ENCODE assay signal across 33 mouse cellular contexts in genomic region chr11:21988398-21988946, GRCm38 (mm10). TPM values are rescaled to one million over a fixed set of nuclear protein-coding genes. Genes with fewer than 3 reads are reported as not detected.
"Had no signal": no experiment of that assay in that cellular context is flagged by ENCODE, and none has a peak within 500 bp of the region (broad histone marks: within the 10 kb centered on the region; RNA-seq: fewer than 3 reads in every experiment).

No protein-coding gene starts in this region.

- DNase-seq: gastrocnemius, adult 2 months; gastrocnemius, postnatal 10 days; gastrocnemius, postnatal 25 days; heart, adult 11 months; heart, adult 2 months; heart, postnatal 14 days; heart, postnatal 36 days; kidney, adult 11 months; kidney, adult 2 months; kidney, adult 9 months; kidney, postnatal 14 days; kidney, postnatal 36 days; layer of hippocampus, adult 9-11 months; liver; liver, embryonic 13.5 days had no signal

- H3K4me2 ChIP-seq: heart, embryonic 11.5 days; heart, embryonic 13.5 days; heart, embryonic 15.5 days; hindbrain, embryonic 13.5 days; hindbrain, embryonic 15.5 days; kidney, embryonic 15.5 days; limb, embryonic 12.5 days; liver, embryonic 11.5 days; liver, embryonic 13.5 days; liver, embryonic 15.5 days had no signal

- H3K9ac ChIP-seq: heart, embryonic 13.5 days; heart, embryonic 15.5 days; hindbrain, embryonic 13.5 days; hindbrain, embryonic 15.5 days; kidney, embryonic 15.5 days; limb, embryonic 12.5 days; liver, embryonic 13.5 days; liver, embryonic 15.5 days had no signal

- H3K36me3 ChIP-seq: heart, embryonic 13.5 days; heart, embryonic 15.5 days; hindbrain, embryonic 13.5 days; hindbrain, embryonic 15.5 days; kidney, embryonic 15.5 days; limb, embryonic 10.5 days; limb, embryonic 12.5 days; liver, embryonic 13.5 days; liver, embryonic 15.5 days had no signal

- H3K9me3 ChIP-seq: heart, embryonic 15.5 days; hindbrain, embryonic 13.5 days; hindbrain, embryonic 15.5 days; kidney, embryonic 15.5 days; limb, embryonic 10.5 days; limb, embryonic 12.5 days; liver, embryonic 13.5 days; liver, embryonic 15.5 days had no signal

- H3K4me3 ChIP-seq: gastrocnemius, adult 2 months; heart, adult 2 months; heart, embryonic 13.5 days; heart, embryonic 15.5 days; hindbrain, embryonic 13.5 days; hindbrain, embryonic 15.5 days; kidney, embryonic 15.5 days; left cerebral cortex, adult 2 months; limb, embryonic 10.5 days; limb, embryonic 12.5 days; liver, embryonic 13.5 days; liver, embryonic 15.5 days had no signal

- H3K4me1 ChIP-seq: liver, embryonic 13.5 days had no signal

- ATAC-seq: hindbrain, postnatal 0 days; intestine, embryonic 16.5 days had no signal

- H3K27ac ChIP-seq: gastrocnemius, adult 2 months; heart, adult 2 months; heart, embryonic 13.5 days; heart, embryonic 15.5 days; hindbrain, embryonic 13.5 days; hindbrain, embryonic 15.5 days; hindbrain, postnatal 0 days; kidney, embryonic 15.5 days; kidney, postnatal 0 days; left cerebral cortex, adult 2 months; limb, embryonic 10.5 days; limb, embryonic 12.5 days; liver, embryonic 13.5 days; liver, embryonic 15.5 days had no signal

RNA-seq across cellular contexts. Expression of gene Otx1, which starts 14.2 kb away (rescaled TPM):
- total RNA-seq: gastrocnemius, adult 2 months; gastrocnemius, postnatal 10 days; gastrocnemius, postnatal 25 days; gastrocnemius, postnatal 4 days; heart, adult 2 months; heart, postnatal 36 days; hematopoietic stem cell, adult 5-6 weeks had no signal
- polyA plus RNA-seq: intestine, embryonic 14.5 days; intestine, embryonic 16.5 days; kidney, adult 2 months; kidney, postnatal 0 days; large intestine, adult 2 months; liver, embryonic 13.5 days; liver, embryonic 15.5 days had no signal
